Mouse (Mus musculus): ENCODE data around the gene Fgf9. TPM values are rescaled to one million over a fixed set of nuclear protein-coding genes. Genes with fewer than 3 reads are reported as not detected.

The Fgf9 gene
- polyA plus RNA-seq, 1 experiment = 7.8 TPM

DNA sequence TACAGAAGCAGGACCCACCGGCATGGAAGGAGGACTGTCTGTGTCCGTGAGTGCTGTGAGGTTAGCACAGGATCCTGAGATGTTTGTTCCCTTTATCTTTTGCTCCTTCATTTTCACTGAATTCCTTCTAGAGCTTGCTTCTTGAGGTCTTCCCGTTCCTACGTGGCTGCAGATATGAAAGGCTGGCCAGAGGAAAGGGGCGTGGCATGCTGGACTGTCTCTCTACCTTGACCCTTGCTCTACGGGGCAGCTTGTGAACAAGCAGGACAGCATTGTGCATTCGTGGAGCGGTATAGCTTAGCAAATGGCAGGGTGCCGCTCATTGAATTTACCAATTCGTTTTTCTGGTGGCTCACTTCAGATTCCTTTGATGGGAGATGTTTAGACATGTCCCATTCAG is 21.0 kb downstream of the Fgf9 start:
- no peak for DNase-seq (ENCODE audit: low read depth)
- TF ChIP-seq POLR2A (IDR thresholded peaks at IDR 0.05; ENCODE audit: borderline replicate concordance, extremely low read depth, insufficient read depth, insufficient read length, poor library complexity, severe bottlenecking) (no peak), CTCF (IDR thresholded peaks at IDR 0.05; ENCODE audit: borderline replicate concordance, extremely low read depth, insufficient read depth, insufficient read length) (no peak)

- DNase-seq (ENCODE audit: low read depth) = peak; percentile 67
- TF ChIP-seq CTCF (IDR thresholded peaks at IDR 0.05; ENCODE audit: borderline replicate concordance, extremely low read depth, insufficient read depth, insufficient read length) = no peak
- no peak for TF ChIP-seq POLR2A (IDR thresholded peaks at IDR 0.05; ENCODE audit: borderline replicate concordance, extremely low read depth, insufficient read depth, insufficient read length, poor library complexity, severe bottlenecking)
Observed at GRCm38 (mm10) chr14:58099599-58099998, 29.3 kb downstream of the Fgf9 start.

DNA sequence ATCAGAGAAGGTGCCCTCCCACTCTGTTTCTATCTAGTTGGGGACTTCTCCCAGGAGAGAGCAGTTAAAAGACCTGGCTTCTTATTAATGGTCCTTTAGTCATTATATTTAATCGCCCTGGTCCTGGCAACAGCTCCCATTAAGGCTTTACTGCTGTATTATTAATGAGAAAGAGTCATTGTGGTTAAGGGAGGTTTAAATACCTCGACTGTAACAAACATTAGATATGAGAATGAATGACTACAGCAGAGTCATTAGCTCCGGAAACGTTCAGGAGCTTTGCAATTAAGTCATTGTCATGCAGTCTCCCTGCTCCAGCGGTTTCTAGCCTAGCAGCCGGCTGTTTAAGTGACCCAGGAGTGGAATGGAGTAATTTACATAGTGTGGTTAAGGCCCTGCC is 31.0 kb downstream of the Fgf9 start:
- TF ChIP-seq CTCF (IDR thresholded peaks at IDR 0.05; ENCODE audit: borderline replicate concordance, extremely low read depth, insufficient read depth, insufficient read length) = no peak
- no peak for TF ChIP-seq POLR2A (IDR thresholded peaks at IDR 0.05; ENCODE audit: borderline replicate concordance, extremely low read depth, insufficient read depth, insufficient read length, poor library complexity, severe bottlenecking)
- DNase-seq (ENCODE audit: low read depth) = peak; percentile 45

DNA sequence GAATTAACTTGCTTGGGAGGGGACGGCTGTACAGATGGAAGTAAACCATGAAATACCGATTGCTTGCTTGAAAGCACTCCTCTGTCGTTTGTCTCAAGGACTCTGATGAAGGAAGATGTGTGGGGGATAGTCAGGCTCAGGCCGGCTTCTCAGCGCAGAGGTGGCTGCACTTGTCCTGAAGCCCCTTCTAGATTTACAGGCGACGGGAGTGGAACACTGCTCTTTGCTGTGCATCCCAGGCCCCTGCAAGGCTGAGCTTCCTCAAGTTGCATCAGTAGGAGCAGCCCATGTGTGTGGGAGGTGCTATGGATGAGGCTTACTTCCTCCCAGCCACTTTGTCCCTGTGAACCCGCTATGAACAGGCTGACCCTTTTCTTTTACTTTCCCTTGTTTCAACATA is 33.9 kb downstream of the Fgf9 start:
- no peak for DNase-seq (ENCODE audit: low read depth)
- TF ChIP-seq CTCF (IDR thresholded peaks at IDR 0.05; ENCODE audit: borderline replicate concordance, extremely low read depth, insufficient read depth, insufficient read length) (no peak), POLR2A (IDR thresholded peaks at IDR 0.05; ENCODE audit: borderline replicate concordance, extremely low read depth, insufficient read depth, insufficient read length, poor library complexity, severe bottlenecking) (no peak)

DNA sequence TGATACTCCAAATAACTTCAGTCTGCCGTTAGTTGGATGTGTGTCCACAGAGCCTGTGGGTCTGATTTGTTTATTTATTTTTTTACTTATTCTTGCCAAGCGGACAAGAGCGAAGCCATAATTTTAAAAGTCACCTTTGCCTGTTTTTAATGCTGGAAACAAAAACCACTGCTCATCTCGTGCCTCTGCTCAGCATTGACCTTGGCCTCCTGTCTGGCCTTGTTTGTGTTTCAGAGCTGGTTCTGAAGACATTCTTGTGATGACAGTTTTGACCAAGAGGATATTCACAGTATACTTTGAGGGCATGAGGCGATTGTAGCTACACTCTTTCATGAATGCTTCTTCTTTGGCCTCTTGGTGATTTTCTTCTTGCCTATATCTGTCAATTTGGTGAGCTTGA is 35.2 kb downstream of the Fgf9 start:
- TF ChIP-seq POLR2A (IDR thresholded peaks at IDR 0.05; ENCODE audit: borderline replicate concordance, extremely low read depth, insufficient read depth, insufficient read length, poor library complexity, severe bottlenecking) (no peak), CTCF (IDR thresholded peaks at IDR 0.05; ENCODE audit: borderline replicate concordance, extremely low read depth, insufficient read depth, insufficient read length) (no peak)
- no peak for DNase-seq (ENCODE audit: low read depth)

- DNase-seq (ENCODE audit: low read depth) = peak; percentile 44
- TF ChIP-seq CTCF (IDR thresholded peaks at IDR 0.05; ENCODE audit: borderline replicate concordance, extremely low read depth, insufficient read depth, insufficient read length) = no peak
- no peak for TF ChIP-seq POLR2A (IDR thresholded peaks at IDR 0.05; ENCODE audit: borderline replicate concordance, extremely low read depth, insufficient read depth, insufficient read length, poor library complexity, severe bottlenecking)
Observed at GRCm38 (mm10) chr14:58109601-58110000, 39.3 kb downstream of the Fgf9 start.

DNA sequence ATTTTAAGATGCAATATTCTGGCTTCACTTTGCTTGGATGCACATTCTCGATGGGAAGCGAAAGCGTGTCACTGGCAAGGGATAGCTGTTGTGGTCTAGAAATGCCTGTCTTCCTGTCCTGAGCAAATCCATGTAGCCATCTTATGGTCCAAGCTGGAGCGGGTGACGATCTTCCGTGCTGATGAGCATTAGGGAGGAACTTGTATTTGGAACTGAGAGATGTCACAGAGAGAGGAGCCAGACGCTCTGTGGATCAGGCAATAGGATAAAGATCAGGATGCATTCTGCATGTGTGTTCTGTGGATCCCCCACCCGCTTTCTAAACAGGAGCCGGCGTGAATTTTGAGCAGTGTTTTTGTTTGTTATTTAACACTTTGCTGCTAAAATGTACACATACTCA is 41.2 kb downstream of the Fgf9 start:
- TF ChIP-seq POLR2A (IDR thresholded peaks at IDR 0.05; ENCODE audit: borderline replicate concordance, extremely low read depth, insufficient read depth, insufficient read length, poor library complexity, severe bottlenecking) = no peak
- DNase-seq (ENCODE audit: low read depth) = no peak

GRCm38 (mm10) chr14:58112341-58112740 is 42.0 kb downstream of the Fgf9 start:
- peak; percentile 50 for DNase-seq (ENCODE audit: low read depth)
- TF ChIP-seq POLR2A (IDR thresholded peaks at IDR 0.05; ENCODE audit: borderline replicate concordance, extremely low read depth, insufficient read depth, insufficient read length, poor library complexity, severe bottlenecking) = no peak
- no peak for TF ChIP-seq CTCF (IDR thresholded peaks at IDR 0.05; ENCODE audit: borderline replicate concordance, extremely low read depth, insufficient read depth, insufficient read length)

GRCm38 (mm10) chr14:58113180-58113579 is 42.8 kb downstream of the Fgf9 start:
- DNase-seq (ENCODE audit: low read depth) = peak; percentile 37
- TF ChIP-seq POLR2A (IDR thresholded peaks at IDR 0.05; ENCODE audit: borderline replicate concordance, extremely low read depth, insufficient read depth, insufficient read length, poor library complexity, severe bottlenecking) (no peak), CTCF (IDR thresholded peaks at IDR 0.05; ENCODE audit: borderline replicate concordance, extremely low read depth, insufficient read depth, insufficient read length) (no peak)

GRCm38 (mm10) chr14:58114146-58114545 is 43.8 kb downstream of the Fgf9 start:
- TF ChIP-seq POLR2A (IDR thresholded peaks at IDR 0.05; ENCODE audit: borderline replicate concordance, extremely low read depth, insufficient read depth, insufficient read length, poor library complexity, severe bottlenecking) = no peak
- no peak for TF ChIP-seq CTCF (IDR thresholded peaks at IDR 0.05; ENCODE audit: borderline replicate concordance, extremely low read depth, insufficient read depth, insufficient read length)
- DNase-seq (ENCODE audit: low read depth) = no peak

DNA sequence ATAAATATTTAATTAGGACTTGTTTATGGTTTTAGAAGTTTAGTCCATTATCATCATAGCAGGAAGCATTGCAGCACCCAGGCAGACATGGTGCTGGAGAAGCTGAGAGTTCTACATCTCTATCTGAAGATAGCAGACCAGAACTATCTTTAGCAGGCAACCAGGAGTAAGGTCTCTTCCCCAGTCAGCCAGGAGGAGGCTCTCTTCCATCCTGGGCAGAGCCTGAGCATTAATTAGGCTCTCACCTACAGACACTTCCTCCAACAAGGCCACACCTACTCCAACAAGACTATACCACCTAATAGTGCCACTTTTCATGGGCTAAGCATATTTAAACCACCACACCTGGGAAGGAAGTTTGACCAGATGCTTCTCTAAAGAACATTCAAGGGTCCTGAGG is 54.3 kb downstream of the Fgf9 start:
- DNase-seq (ENCODE audit: low read depth) = no peak
- TF ChIP-seq POLR2A (IDR thresholded peaks at IDR 0.05; ENCODE audit: borderline replicate concordance, extremely low read depth, insufficient read depth, insufficient read length, poor library complexity, severe bottlenecking) (no peak), CTCF (IDR thresholded peaks at IDR 0.05; ENCODE audit: borderline replicate concordance, extremely low read depth, insufficient read depth, insufficient read length) (no peak)

GRCm38 (mm10) chr14:58126508-58126907 is 56.2 kb downstream of the Fgf9 start:
- no peak for DNase-seq (ENCODE audit: low read depth)
- no peak for TF ChIP-seq CTCF (IDR thresholded peaks at IDR 0.05; ENCODE audit: borderline replicate concordance, extremely low read depth, insufficient read depth, insufficient read length)
- TF ChIP-seq POLR2A (IDR thresholded peaks at IDR 0.05; ENCODE audit: borderline replicate concordance, extremely low read depth, insufficient read depth, insufficient read length, poor library complexity, severe bottlenecking) = no peak
